Mouse (Mus musculus) left cerebral cortex, adult 2 months (tissue): ENCODE results near the gene Cnp. TPM values are rescaled to one million over a fixed set of nuclear protein-coding genes. Genes with fewer than 3 reads are reported as not detected.
A peak's percentile ranks its signal among the peaks of the same experiment; 100 is the strongest.

Experiments
- DNase-seq, 2 experiments: peaks; one replicate each; pipeline ENCODE4 v3.0.0; 2021 to 2022; ENCODE audit warnings: low spot score in 2 of 2, mixed read lengths in 1 of 2; ENCODE audit errors: extremely low spot score in 1 of 2
- H3K27ac ChIP-seq: fragments of 200-600 bp; 2 replicates; pipeline ENCODE4 v1.8.1; 2022
- H3K4me3 ChIP-seq: fragments of 200-600 bp; 2 replicates; pipeline ENCODE4 v1.8.1; 2022
- CTCF ChIP-seq: fragments of 200-600 bp; IDR thresholded peaks from 2 replicates; pipeline ENCODE4 v1.8.1; 2022; ENCODE audit warnings: antibody characterized with exemption, mild to moderate bottlenecking, moderate library complexity
- intact Hi-C: fragments of 180-260 bp; cut with DNase I; formaldehyde crosslinking; loops from one replicate; pipeline ENCODE4 v1.15.1; 2025
- total RNA-seq, 2 experiments: library from RNA; stranded (reverse); gene quantifications; 2 replicates each; pipeline ENCODE4 v1.2.3; 2021

Gene Cnp
- total RNA-seq, 2 experiments from 2014 or later = 117 to 121 TPM

DNA sequence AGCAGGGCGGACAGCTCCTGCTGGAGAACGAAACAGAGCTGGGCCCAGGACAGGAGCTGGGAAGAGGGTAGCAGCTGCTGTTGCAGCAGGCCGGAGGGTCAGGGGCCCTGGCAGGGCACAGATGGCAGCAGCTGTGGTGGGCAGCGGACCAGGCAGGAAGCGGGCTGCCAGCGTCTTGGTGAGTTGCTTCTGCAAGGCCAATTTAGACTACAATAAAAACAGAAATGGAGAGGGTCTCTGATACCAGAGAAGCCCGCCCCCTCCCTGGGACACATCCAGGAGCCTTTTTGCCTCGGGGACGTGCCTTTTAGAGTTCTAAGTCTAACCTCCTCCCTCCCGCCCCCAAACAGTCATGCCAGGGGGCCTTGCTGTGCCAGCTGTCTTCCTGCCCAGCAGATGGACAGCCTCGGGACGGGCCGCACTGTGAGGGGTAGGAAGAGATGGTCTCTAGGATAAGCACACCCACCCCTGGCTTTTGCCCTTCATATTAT, 54.2 kb downstream of the Cnp start:
- Histone ChIP-seq H3K27ac (no peak overlapping the region), H3K4me3 (no peak overlapping the region)
- intact Hi-C loops = no loop called here
- no peak for DNase-seq
- TF ChIP-seq CTCF = no peak

DNA sequence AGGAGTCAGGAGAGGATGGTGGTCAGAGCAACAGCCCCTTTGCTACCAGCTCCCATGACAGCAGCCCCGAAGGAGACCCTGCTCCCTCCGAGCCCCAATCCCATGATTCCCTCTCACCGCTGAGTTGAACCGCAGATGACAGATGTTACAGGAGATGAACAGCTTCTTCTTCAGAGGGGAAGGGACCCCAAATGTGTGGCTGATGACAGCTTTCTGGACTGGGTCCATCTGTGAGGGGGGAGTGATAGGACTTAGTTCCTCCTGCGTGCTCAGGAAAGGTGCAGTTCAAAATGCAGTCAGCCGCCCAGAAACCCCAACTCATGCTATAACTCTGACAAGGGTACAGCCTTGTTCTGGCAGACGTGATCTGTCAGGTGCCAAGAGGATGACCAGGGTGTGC, 59.8 kb downstream of the Cnp start:
- no peak overlapping the region for H3K27ac ChIP-seq
- DNase-seq = no peak
- intact Hi-C loops = loop anchor here (10.0 kb wide), 1 partner anchor 230 kb away; no protein-coding TSS in a partner anchor
- H3K4me3 ChIP-seq = no peak overlapping the region
- TF ChIP-seq CTCF = no peak

DNA sequence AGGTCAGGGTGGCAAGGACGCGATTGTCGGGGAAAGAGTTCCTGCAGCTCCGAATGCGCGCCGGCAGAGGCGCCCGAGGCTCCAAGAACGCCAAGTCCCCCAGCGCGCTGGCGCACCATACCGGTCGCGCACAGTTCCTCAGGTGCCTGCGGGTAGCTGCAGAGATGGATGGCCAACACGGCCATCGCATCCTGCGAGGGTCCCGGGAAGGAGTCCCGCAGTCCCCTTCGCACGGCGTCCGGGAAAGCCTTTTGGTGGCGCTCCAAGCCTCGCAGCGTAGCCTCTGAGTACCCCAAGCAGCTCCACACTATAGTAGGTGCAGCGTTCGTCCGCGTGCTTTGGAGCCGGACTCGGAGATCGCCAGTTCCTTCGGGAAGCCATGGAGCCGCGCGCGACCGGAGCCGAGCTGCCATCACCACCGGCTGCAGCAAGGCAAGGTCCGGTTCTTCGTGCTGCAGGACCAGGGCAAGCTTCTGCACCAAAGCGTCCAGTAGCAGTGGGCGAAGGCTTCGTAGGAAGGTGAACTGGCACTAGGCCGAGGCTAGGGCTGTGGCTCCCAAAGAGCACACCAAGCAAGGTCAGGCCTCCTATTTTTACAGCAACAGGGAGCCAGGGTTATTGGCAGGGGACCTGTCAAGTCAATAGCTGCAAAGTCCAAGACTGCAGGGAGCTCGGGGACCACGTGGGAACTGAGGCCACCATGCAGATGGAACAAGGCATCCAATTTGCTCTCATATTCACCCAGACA, 65.6 kb downstream of the Cnp start:
- Histone ChIP-seq H3K27ac (no peak overlapping the region), H3K4me3 (peak overlapping the region; percentile 50)
- peak; percentile 58 to 71 for DNase-seq
- peak; percentile 57 for TF ChIP-seq CTCF
- intact Hi-C loops = loop anchor here (5.0 kb wide), 1 partner anchor 52 kb away; the partner anchor contains the start of gene Zfp385c

Other genes starting within 250 kb of the Cnp start
- not detected for gene Gast, start 240.5 kb upstream of the Cnp start, total RNA-seq
- 100 to 1,000 TPM; 150 to 194 TPM for gene Hap1, start 218.8 kb upstream of the Cnp start, total RNA-seq
- gene Jup, start 177.1 kb upstream of the Cnp start, total RNA-seq = 10 to 100 TPM; 51.2 to 53.7 TPM
- 1 to 10 TPM; 7.6 to 9.4 TPM for gene P3h4, start 160.1 kb upstream of the Cnp start, total RNA-seq
- 1 to 10 TPM; 3.6 to 4.8 TPM for gene Fkbp10, start 159.2 kb upstream of the Cnp start, total RNA-seq
- 10 to 100 TPM; 48.4 to 64.1 TPM for gene Nt5c3b, start 133.1 kb upstream of the Cnp start, total RNA-seq
- gene Klhl10, start 133.0 kb upstream of the Cnp start, total RNA-seq = 1 to 10 TPM in 1 of 2 experiments, under 1 TPM in 1; 0.61 to 1.4 TPM
- 100 to 1,000 TPM in 1 of 2 experiments, 10 to 100 TPM in 1; 98.9 to 109 TPM for gene Klhl11, start 102.2 kb upstream of the Cnp start, total RNA-seq
- gene Acly, start 46.9 kb upstream of the Cnp start, total RNA-seq = 100 to 1,000 TPM; 119 to 131 TPM
- gene Ttc25, start 29.3 kb upstream of the Cnp start, total RNA-seq = 1 to 10 TPM; 1.0 to 1.4 TPM
- 10 to 100 TPM; 13.2 to 13.6 TPM for gene Nkiras2, start 44.3 kb downstream of the Cnp start, total RNA-seq
- 100 to 1,000 TPM; 248 to 263 TPM for gene Dnajc7, start 45.3 kb downstream of the Cnp start, total RNA-seq
- gene Zfp385c, start 117.6 kb downstream of the Cnp start, total RNA-seq = under 1 TPM; 0.16 to 0.26 TPM
- 1 to 10 TPM; 3.0 to 3.7 TPM for gene Dhx58, start 129.4 kb downstream of the Cnp start, total RNA-seq
- gene Kat2a, start 137.6 kb downstream of the Cnp start, total RNA-seq = 10 to 100 TPM; 60.5 to 61.7 TPM
- gene Hspb9, start 138.9 kb downstream of the Cnp start, total RNA-seq = not detected
- 100 to 1,000 TPM; 139 to 142 TPM for gene Rab5c, start 163.3 kb downstream of the Cnp start, total RNA-seq
- 10 to 100 TPM; 17.2 to 18.4 TPM for gene Kcnh4, start 185.0 kb downstream of the Cnp start, total RNA-seq
- gene Hcrt, start 188.0 kb downstream of the Cnp start, total RNA-seq = not detected
- gene Ghdc, start 196.1 kb downstream of the Cnp start, total RNA-seq = 1 to 10 TPM; 7.3 TPM